Mouse (Mus musculus) lung, embryonic 16.5 days (tissue): ENCODE measurements at regions not wholly inside any gene's neighbourhood (a gene's known extent, or its start where the extent isn't known, plus 50 kb on each side); places are given as distances from the start of the nearest gene placed in this dataset.

ENCODE experiments used
- ATAC-seq: fragments of 200-750 bp; cut with Nextera tagmentation; 2 replicates; pipeline ENCODE4 v1.8.0; 2017; ENCODE audit warnings: low read depth, mild to moderate bottlenecking, moderate library complexity
- H3K27ac ChIP-seq: fragments of 300-500 bp; sonication (generic); 2 replicates; pipeline ENCODE4 v1.5.1; 2014; ENCODE audit warnings: mild to moderate bottlenecking, control low read depth, low read length
- H3K27me3 ChIP-seq: fragments of 300-500 bp; sonication (generic); 2 replicates; pipeline ENCODE4 v1.6.1; 2014; ENCODE audit warnings: low read depth, low read length, mixed read lengths; ENCODE audit not compliant: control insufficient read depth, insufficient read depth
- H3K36me3 ChIP-seq: fragments of 300-500 bp; sonication (generic); 2 replicates; pipeline ENCODE4 v1.6.1; 2014; ENCODE audit warnings: low read length; ENCODE audit not compliant: control insufficient read depth, insufficient read depth
- H3K4me1 ChIP-seq: fragments of 300-500 bp; sonication (generic); replicated peaks from 2 replicates; pipeline ENCODE4 v1.6.1; 2014; ENCODE audit warnings: low read length, mixed read lengths; ENCODE audit not compliant: control insufficient read depth, insufficient read depth
- H3K4me2 ChIP-seq: fragments of 300-500 bp; sonication (generic); 2 replicates; pipeline ENCODE4 v1.6.1; 2014; ENCODE audit warnings: low read depth, low read length, control low read depth
- H3K4me3 ChIP-seq: fragments of 300-500 bp; sonication (generic); 2 replicates; pipeline ENCODE4 v1.5.1; 2014; ENCODE audit warnings: mild to moderate bottlenecking, low read length, control low read depth
- H3K9ac ChIP-seq: fragments of 300-500 bp; sonication (generic); 2 replicates; pipeline ENCODE4 v1.6.1; 2014; ENCODE audit warnings: low read length, control low read depth
- H3K9me3 ChIP-seq: fragments of 300-500 bp; sonication (generic); 2 replicates; pipeline ENCODE4 v1.6.1; 2016; ENCODE audit warnings: low read length; ENCODE audit not compliant: control insufficient read depth
- WGBS: fragments of 180-500 bp; shearing (Covaris S2); extraction: QIAGEN DNeasy Blood & Tissue Kit; methylation state at CpG from one replicate; pipeline ENCODE4 v1.1.7; 2014; 5-methylcytosine and 5-hydroxymethylcytosine counted together

DNA sequence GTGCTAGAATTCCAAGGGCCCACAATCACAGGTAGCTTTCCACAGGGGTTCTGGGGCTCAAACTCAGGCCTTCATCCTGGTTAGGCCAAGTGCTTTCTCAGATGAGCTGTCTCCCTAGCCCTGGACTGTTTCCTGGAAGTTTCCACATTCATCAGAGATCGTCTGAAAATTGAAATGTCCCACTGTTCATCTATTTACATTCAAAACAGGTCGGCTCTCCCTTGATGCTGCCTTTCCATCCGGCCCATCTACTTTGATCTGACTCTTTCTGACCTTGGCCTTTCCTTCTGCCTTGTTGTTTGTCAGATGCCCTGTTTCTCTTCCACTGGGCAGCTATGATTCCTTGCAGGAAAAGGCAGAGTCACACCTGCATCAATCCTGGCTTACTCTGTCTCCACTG lies 150.2 kb upstream of the Nr2f2 start:
- Histone ChIP-seq H3K4me2 (no peak overlapping the region), H3K4me3 (no peak overlapping the region), H3K27ac (no peak overlapping the region), H3K36me3 (no peaks in the 10 kb centered on the region), H3K27me3 (no peaks in the 10 kb centered on the region), H3K4me1 (peaks cover 15% of the 10 kb centered on the region), H3K9ac (no peak overlapping the region), H3K9me3 (no peaks in the 10 kb centered on the region)
- WGBS, result 60% methylated on average over 3 of the region's 3 CpGs
- no peak for ATAC-seq

GRCm38 (mm10) chr7:70515341-70515851 lies 148.9 kb upstream of the Nr2f2 start:
- peak; percentile 87 for ATAC-seq
- peaks cover 15% of the 10 kb centered on the region for H3K4me1 ChIP-seq
- H3K4me3 ChIP-seq, result no peak overlapping the region; the same call in 1 of the 2 replicates
- no peak overlapping the region for H3K9ac ChIP-seq
- H3K27ac ChIP-seq, result peak overlapping the region; percentile 88
- H3K36me3 ChIP-seq, result no peaks in the 10 kb centered on the region
- H3K4me2 ChIP-seq, result peak overlapping the region; percentile 43
- WGBS, result 8% methylated on average over 8 of the region's 8 CpGs
- H3K9me3 ChIP-seq, result no peaks in the 10 kb centered on the region
- no peaks in the 10 kb centered on the region for H3K27me3 ChIP-seq

- Histone ChIP-seq H3K4me3 (peak overlapping the region; percentile 4; the same call in 1 of the 2 replicates), H3K9me3 (no peaks in the 10 kb centered on the region), H3K36me3 (no peaks in the 10 kb centered on the region), H3K4me1 (peaks cover 15% of the 10 kb centered on the region), H3K27ac (peak overlapping the region; percentile 88), H3K4me2 (peak overlapping the region; percentile 43), H3K27me3 (no peaks in the 10 kb centered on the region), H3K9ac (no peak overlapping the region)
- 6% methylated on average over 6 of the region's 6 CpGs for WGBS
- peak; percentile 70 for ATAC-seq
These were observed 148.1 kb upstream of the Nr2f2 start for GRCm38 (mm10) chr7:70514666-70515065.

DNA sequence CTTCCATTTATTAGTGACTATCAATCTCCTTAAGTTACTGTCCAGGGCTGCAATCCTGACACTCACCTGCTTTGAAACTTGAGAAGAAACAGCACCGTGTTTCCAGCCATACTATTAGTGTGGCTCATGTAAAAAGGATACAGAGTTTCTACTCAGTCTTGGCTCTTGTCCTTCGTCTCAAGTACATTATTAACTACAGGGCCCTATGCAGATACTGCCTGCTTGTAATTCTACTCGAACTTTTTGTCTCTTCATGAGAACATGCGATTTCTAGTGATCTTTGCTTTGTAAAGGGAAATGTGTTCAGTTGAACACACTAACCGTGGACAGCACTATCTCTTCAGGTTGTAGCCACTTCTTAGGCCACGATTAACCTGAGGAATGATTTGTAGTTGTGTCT lies 145.8 kb upstream of the Nr2f2 start:
- H3K4me2 ChIP-seq, result no peak overlapping the region
- no peak overlapping the region for H3K4me3 ChIP-seq
- H3K27ac ChIP-seq, result no peak overlapping the region
- no peaks in the 10 kb centered on the region for H3K27me3 ChIP-seq
- no peaks in the 10 kb centered on the region for H3K36me3 ChIP-seq
- H3K9ac ChIP-seq, result no peak overlapping the region
- H3K4me1 ChIP-seq, result peaks cover 15% of the 10 kb centered on the region
- no peaks in the 10 kb centered on the region for H3K9me3 ChIP-seq
- WGBS, result 72% methylated on average over 6 of the region's 6 CpGs
- no peak for ATAC-seq

DNA sequence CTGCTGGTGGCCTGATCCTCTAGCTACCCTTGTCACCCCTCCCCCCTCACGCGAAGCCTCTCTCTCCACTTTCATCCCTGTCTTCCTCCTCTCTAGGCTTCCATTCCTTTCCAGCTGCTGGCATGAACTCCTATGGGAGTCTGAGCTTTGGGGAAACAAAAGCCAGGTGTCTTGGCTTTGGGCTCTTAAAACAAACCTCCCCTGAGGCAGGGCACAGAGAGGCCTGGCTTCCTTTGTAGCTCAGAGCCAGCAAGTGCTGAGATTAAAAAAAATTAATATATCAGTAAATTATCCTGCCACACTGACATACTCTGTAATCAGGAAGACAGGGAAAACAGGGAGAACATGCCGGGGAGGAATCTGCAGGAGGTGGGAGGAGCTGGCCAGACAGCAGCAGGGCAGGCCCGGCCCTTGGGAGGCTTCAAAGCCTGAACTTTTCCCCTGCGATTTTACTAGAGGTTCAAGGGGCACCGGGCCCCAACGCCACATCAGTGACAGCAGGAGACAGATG lies 139.2 kb upstream of the Nr2f2 start:
- Histone ChIP-seq H3K4me2 (no peak overlapping the region), H3K4me3 (no peak overlapping the region), H3K4me1 (peaks cover 11% of the 10 kb centered on the region), H3K27me3 (no peaks in the 10 kb centered on the region), H3K9ac (no peak overlapping the region), H3K27ac (no peak overlapping the region; the same call in 1 of the 2 replicates), H3K9me3 (no peaks in the 10 kb centered on the region), H3K36me3 (no peaks in the 10 kb centered on the region)
- peak; percentile 84 for ATAC-seq
- 9% methylated on average over 7 of the region's 7 CpGs for WGBS

- 58% methylated on average over 4 of the region's 4 CpGs for WGBS
- ATAC-seq, result no peak
- no peaks in the 10 kb centered on the region for H3K27me3 ChIP-seq
These were observed 135.3 kb upstream of the Nr2f2 start for GRCm38 (mm10) chr7:70501821-70502220.

DNA sequence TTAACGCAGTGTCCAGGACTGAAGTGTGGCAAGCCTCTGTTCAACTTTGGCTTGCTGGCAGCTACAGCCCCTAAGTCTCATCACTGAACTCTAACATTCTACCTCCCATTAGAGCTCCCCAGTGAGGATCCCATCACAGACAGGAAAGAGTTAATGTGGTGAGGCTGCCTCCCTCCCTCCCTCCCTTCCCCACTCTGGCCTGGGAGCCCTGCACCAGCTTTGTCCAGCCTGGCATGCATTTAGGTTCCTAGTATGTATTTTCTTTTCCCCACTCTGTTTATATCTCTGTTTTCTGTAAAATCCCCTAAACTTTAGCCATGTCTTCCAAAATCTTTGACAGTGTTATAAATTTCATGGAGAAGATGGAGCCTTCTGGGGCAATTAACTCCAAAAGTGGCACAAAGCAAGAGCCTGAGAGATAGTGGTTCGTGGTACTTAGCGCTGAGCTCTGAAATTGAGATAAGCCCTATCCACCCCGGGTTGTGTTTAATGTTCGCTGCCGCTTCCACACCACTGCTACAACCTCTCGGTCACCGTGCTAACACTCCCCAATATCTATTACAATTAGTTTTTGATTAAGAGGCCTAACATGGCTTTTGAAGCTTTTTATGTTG lies 130.1 kb upstream of the Nr2f2 start:
- Histone ChIP-seq H3K9me3 (no peaks in the 10 kb centered on the region), H3K4me2 (no peak overlapping the region), H3K4me3 (no peak overlapping the region), H3K27me3 (no peaks in the 10 kb centered on the region), H3K4me1 (no peaks in the 10 kb centered on the region), H3K36me3 (no peaks in the 10 kb centered on the region), H3K9ac (no peak overlapping the region), H3K27ac (no peak overlapping the region)
- WGBS, result 30% methylated on average over 8 of the region's 8 CpGs
- ATAC-seq, result no peak

More at GRCm38 (mm10) chr7:70501821-70502220, 135.3 kb upstream of the Nr2f2 start:
- H3K4me3 ChIP-seq, result no peak overlapping the region
- H3K9me3 ChIP-seq, result no peaks in the 10 kb centered on the region
- no peak overlapping the region for H3K4me2 ChIP-seq
- no peaks in the 10 kb centered on the region for H3K36me3 ChIP-seq
- no peak overlapping the region for H3K9ac ChIP-seq
- no peak overlapping the region for H3K27ac ChIP-seq
- peaks cover 11% of the 10 kb centered on the region for H3K4me1 ChIP-seq

DNA sequence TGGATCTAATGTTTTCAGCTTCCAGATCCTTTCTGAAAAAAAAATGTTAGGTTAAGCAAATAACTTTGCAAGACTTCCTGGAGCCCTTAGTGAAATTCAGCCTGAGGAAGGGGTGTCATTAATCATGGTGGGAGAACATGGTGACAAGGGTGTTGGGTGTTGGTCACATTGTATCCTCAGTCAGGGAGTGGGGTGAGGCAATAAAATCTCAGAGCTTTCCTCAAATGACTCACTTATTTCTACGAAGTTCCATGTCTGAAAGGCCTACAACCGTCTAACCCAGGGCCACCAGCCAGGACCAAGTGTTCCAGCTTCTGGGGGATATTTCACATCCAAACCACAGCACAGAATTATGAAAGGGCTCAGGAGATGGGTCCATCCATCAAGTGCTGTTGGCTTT lies 117.7 kb upstream of the Nr2f2 start:
- Histone ChIP-seq H3K4me2 (no peak overlapping the region), H3K4me3 (no peak overlapping the region), H3K36me3 (no peaks in the 10 kb centered on the region), H3K9me3 (no peaks in the 10 kb centered on the region), H3K27me3 (no peaks in the 10 kb centered on the region), H3K27ac (no peak overlapping the region), H3K4me1 (no peaks in the 10 kb centered on the region), H3K9ac (no peak overlapping the region)
- ATAC-seq, result no peak
- 80% methylated on average over 2 of the region's 2 CpGs for WGBS

DNA sequence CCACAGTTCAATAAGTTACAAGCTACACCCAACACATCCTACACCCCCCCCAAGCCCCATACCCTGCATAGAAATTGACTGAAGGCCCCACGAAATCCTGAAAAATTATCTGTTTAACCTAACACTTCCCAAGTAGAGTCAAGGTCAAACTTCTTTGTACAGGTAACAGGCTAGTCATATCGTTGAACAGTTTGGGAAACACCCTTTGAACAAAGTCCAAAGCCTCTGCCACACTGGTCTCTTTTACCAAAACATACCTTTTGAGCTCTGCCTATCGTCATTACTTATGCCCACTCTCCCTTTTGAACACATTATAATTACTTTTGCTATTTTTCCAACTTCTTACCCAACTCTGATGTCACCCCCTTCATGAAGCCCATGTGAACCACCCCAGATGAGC lies 117.0 kb upstream of the Nr2f2 start:
- H3K9ac ChIP-seq, result no peak overlapping the region
- 73% methylated on average over 3 of the region's 3 CpGs for WGBS

More for the DNA sequence above, 117.0 kb upstream of the Nr2f2 start:
- no peak overlapping the region for H3K27ac ChIP-seq
- no peak for ATAC-seq
- no peak overlapping the region for H3K4me2 ChIP-seq
- H3K9me3 ChIP-seq, result no peaks in the 10 kb centered on the region
- no peak overlapping the region for H3K4me3 ChIP-seq
- H3K36me3 ChIP-seq, result no peaks in the 10 kb centered on the region
- H3K27me3 ChIP-seq, result no peaks in the 10 kb centered on the region
- no peaks in the 10 kb centered on the region for H3K4me1 ChIP-seq
